Mouse (Mus musculus) urinary bladder, postnatal 36 days (tissue): ENCODE data around the gene BC067074.
"Not testable (repeated sequence)": the region's sequence is repeated elsewhere in the genome, so short reads cannot be mapped to it uniquely, and the experiment has no call there.

ENCODE experiments used
- DNase-seq, 2 experiments: peaks; one replicate each; pipeline ENCODE4 v3.0.0; 2022; ENCODE audit warnings: low spot score in 2 of 2, mixed read lengths in 1 of 2

Gene BC067074

GRCm38 (mm10) chr13:113374084-113374405 lies 81.1 kb downstream of the BC067074 start:
- DNase-seq: no peak

- DNase-seq: no peak
Measured at GRCm38 (mm10) chr13:113377631-113378030, 84.7 kb downstream of the BC067074 start.

GRCm38 (mm10) chr13:113378980-113379410 lies 86.0 kb downstream of the BC067074 start:
- no peak for DNase-seq

GRCm38 (mm10) chr13:113379766-113380309 lies 86.9 kb downstream of the BC067074 start:
- no peak for DNase-seq

GRCm38 (mm10) chr13:113381710-113382109 lies 88.8 kb downstream of the BC067074 start:
- DNase-seq: no peak

GRCm38 (mm10) chr13:113382201-113382600 lies 89.2 kb downstream of the BC067074 start:
- no peak for DNase-seq

GRCm38 (mm10) chr13:113382770-113383169 lies 89.8 kb downstream of the BC067074 start:
- not testable (repeated sequence) for DNase-seq

- DNase-seq: no peak
Measured at GRCm38 (mm10) chr13:113393386-113393785, 100.4 kb downstream of the BC067074 start.

GRCm38 (mm10) chr13:113394591-113394990 lies 101.6 kb downstream of the BC067074 start:
- peak in 1 of 2 experiments; percentile 17 for DNase-seq

GRCm38 (mm10) chr13:113397006-113397520 lies 104.1 kb downstream of the BC067074 start:
- DNase-seq: no peak

GRCm38 (mm10) chr13:113401373-113402010 lies 108.5 kb downstream of the BC067074 start:
- DNase-seq: no peak

GRCm38 (mm10) chr13:113403706-113404105 lies 110.7 kb downstream of the BC067074 start:
- DNase-seq: no peak

GRCm38 (mm10) chr13:113404172-113404571 lies 111.2 kb downstream of the BC067074 start:
- no peak for DNase-seq

- DNase-seq: no peak
Measured at GRCm38 (mm10) chr13:113409941-113410340, 117.0 kb downstream of the BC067074 start.

- DNase-seq: no peak
Measured at GRCm38 (mm10) chr13:113415527-113415926, 122.6 kb downstream of the BC067074 start.

- DNase-seq: no peak
Measured at GRCm38 (mm10) chr13:113416986-113417385, 124.0 kb downstream of the BC067074 start.

GRCm38 (mm10) chr13:113417757-113418483 lies 125.0 kb downstream of the BC067074 start:
- peak in 1 of 2 experiments; percentile 54 for DNase-seq

GRCm38 (mm10) chr13:113418632-113419031 lies 125.7 kb downstream of the BC067074 start:
- no peak for DNase-seq

- no peak for DNase-seq
Measured at GRCm38 (mm10) chr13:113421472-113421871, 128.5 kb downstream of the BC067074 start.

GRCm38 (mm10) chr13:113423825-113424224 lies 130.9 kb downstream of the BC067074 start:
- DNase-seq: no peak

GRCm38 (mm10) chr13:113425907-113426306 lies 132.9 kb downstream of the BC067074 start:
- DNase-seq: no peak
